Mouse (Mus musculus): ENCODE results near the gene Ltbp3. TPM values are rescaled to one million over a fixed set of nuclear protein-coding genes. Genes with fewer than 3 reads are reported as not detected.
"Not testable (repeated sequence)": the region's sequence is repeated elsewhere in the genome, so short reads cannot be mapped to it uniquely, and the experiment has no call there.

Ltbp3 gene
- total RNA-seq, 1 experiment from 2014 or later, result 1.2 TPM

- no peak for ATAC-seq (replicated peaks; ENCODE audit: insufficient number of reproducible peaks, low FRiP score, low TSS enrichment, poor library complexity, severe bottlenecking)
Observed at GRCm38 (mm10) chr19:5784958-5785577, 44.4 kb downstream of the Ltbp3 start.

DNA sequence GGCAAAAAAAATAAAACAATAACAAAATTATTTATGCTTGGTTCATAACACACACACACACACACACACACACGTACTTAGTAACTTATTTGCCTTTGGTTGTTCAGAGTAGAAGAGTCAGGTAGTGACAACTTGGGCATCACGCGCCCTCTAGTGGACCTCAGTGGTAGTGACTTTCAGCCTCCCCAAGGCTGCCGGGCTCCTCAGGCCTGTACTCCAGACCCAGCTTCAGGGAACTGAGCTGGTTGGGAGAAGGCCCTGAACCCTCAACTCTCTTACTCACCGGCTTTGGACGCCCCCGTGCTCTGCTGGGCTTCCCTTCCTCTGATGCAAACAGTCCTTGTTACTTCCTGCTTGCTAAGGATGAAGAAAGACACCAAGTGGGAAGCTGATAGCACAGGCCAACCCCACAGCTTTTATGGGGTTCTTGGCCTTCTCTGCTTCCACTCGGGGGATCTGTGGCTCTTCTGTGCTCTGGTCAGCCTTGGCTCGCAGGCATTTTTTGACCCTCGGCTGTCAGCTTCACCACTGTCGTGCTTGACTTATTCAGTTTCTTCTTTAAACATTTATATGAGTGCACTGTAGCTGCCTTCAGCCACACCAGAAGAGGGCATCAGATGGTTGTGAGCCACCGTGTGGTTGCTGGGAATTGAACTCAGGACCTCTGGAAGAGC is 45.9 kb downstream of the Ltbp3 start:
- peak; percentile 79 for ATAC-seq (replicated peaks; ENCODE audit: insufficient number of reproducible peaks, low FRiP score, low TSS enrichment, poor library complexity, severe bottlenecking)

GRCm38 (mm10) chr19:5787128-5787635 is 46.5 kb downstream of the Ltbp3 start:
- ATAC-seq (replicated peaks; ENCODE audit: insufficient number of reproducible peaks, low FRiP score, low TSS enrichment, poor library complexity, severe bottlenecking), result peak; percentile 77

- ATAC-seq (replicated peaks; ENCODE audit: insufficient number of reproducible peaks, low FRiP score, low TSS enrichment, poor library complexity, severe bottlenecking), result no peak
Observed at GRCm38 (mm10) chr19:5787920-5788319, 47.2 kb downstream of the Ltbp3 start.

GRCm38 (mm10) chr19:5788620-5789019 is 47.9 kb downstream of the Ltbp3 start:
- no peak for ATAC-seq (replicated peaks; ENCODE audit: insufficient number of reproducible peaks, low FRiP score, low TSS enrichment, poor library complexity, severe bottlenecking)

GRCm38 (mm10) chr19:5789066-5789465 is 48.4 kb downstream of the Ltbp3 start:
- no peak for ATAC-seq (replicated peaks; ENCODE audit: insufficient number of reproducible peaks, low FRiP score, low TSS enrichment, poor library complexity, severe bottlenecking)

GRCm38 (mm10) chr19:5791329-5791728 is 50.6 kb downstream of the Ltbp3 start:
- ATAC-seq (replicated peaks; ENCODE audit: insufficient number of reproducible peaks, low FRiP score, low TSS enrichment, poor library complexity, severe bottlenecking), result no peak

DNA sequence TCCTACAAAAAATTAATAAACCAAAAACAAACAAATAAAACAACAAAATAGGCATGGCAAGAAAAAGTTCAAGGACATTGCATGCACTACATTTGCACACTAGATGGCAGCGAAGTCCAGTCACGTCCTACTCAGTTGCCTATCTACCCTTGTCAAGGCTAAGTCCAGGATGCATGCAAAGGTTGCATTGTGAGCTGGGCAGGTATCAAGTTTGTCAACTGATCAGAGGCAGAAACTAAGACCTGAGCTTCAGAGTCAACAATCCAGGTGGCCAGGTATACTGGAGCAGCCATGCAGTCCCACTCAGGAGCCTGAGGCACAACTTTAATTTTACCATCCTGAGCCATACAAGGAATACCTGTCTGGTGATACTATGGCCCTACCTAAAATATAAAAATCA is 52.4 kb downstream of the Ltbp3 start:
- ATAC-seq (replicated peaks; ENCODE audit: insufficient number of reproducible peaks, low FRiP score, low TSS enrichment, poor library complexity, severe bottlenecking), result peak; percentile 78

GRCm38 (mm10) chr19:5793917-5794770 is 53.4 kb downstream of the Ltbp3 start:
- ATAC-seq (replicated peaks; ENCODE audit: insufficient number of reproducible peaks, low FRiP score, low TSS enrichment, poor library complexity, severe bottlenecking), result not testable (repeated sequence)

GRCm38 (mm10) chr19:5794771-5795576 is 54.3 kb downstream of the Ltbp3 start:
- no peak for ATAC-seq (replicated peaks; ENCODE audit: insufficient number of reproducible peaks, low FRiP score, low TSS enrichment, poor library complexity, severe bottlenecking)

- ATAC-seq (replicated peaks; ENCODE audit: insufficient number of reproducible peaks, low FRiP score, low TSS enrichment, poor library complexity, severe bottlenecking), result no peak
Observed at GRCm38 (mm10) chr19:5795668-5796572, 55.2 kb downstream of the Ltbp3 start.

DNA sequence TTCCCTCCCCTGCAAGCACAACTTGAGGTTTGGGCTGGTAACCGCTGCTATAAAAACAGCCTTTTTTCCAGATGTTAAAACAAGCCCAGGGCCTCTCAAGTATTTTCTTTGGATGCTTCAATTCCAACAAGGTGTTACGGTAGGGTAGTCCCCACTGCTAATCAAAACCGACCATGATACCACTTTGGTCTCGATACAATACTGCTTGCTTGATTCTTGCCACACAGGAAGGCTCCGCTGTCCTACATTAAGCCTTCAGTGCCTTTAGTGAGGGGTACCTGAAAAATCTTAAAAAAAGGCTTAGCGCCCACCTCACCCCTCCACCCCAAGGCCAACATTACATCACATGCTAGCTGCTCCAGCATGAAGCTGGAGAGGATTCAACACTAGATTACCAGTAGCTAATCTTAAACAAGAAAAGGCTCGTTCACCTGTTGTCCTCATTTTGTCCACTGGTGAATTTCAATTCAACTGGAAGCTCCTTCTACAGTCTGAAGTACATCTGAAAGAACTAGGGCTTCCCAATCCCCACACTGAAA is 55.9 kb downstream of the Ltbp3 start:
- no peak for ATAC-seq (replicated peaks; ENCODE audit: insufficient number of reproducible peaks, low FRiP score, low TSS enrichment, poor library complexity, severe bottlenecking)

- no peak for ATAC-seq (replicated peaks; ENCODE audit: insufficient number of reproducible peaks, low FRiP score, low TSS enrichment, poor library complexity, severe bottlenecking)
Observed at GRCm38 (mm10) chr19:5797381-5798111, 56.8 kb downstream of the Ltbp3 start.

DNA sequence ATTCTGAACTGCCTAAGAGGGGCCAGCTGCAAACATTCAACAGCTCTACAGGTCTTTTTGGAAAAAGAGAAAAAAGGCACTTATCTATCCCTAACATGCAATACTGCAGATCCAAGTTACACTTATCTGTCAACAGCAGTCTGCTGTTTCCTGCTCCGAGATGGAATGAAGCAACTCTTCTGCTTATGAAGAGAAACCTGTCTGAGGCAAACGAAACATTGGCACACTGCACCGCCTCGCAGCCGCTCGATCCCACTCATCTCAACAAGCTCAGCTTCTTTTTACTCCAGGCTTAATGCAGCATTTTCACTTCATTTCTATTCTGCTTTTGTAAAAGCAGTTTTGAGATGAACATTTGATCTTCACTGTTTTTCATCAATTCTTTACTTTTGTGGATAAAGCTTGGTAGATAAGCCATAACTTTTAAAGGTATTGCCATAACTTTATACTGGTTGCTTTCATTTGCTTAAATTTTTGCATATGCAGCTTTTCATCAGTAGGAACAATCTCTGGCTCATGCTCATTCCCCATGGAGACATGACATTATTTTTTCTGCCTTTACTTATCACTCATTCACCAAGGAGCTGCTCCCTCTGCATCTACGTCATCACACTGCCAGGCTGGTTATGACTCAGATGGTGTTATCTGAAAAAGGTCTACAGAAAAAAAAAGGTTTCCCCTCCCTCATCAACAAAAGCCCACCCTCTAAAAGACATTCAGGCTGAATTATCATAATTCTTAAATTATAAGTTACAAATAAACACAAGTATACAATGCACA is 58.2 kb downstream of the Ltbp3 start:
- ATAC-seq (replicated peaks; ENCODE audit: insufficient number of reproducible peaks, low FRiP score, low TSS enrichment, poor library complexity, severe bottlenecking), result no peak

GRCm38 (mm10) chr19:5799566-5800349 is 59.1 kb downstream of the Ltbp3 start:
- no peak for ATAC-seq (replicated peaks; ENCODE audit: insufficient number of reproducible peaks, low FRiP score, low TSS enrichment, poor library complexity, severe bottlenecking)

DNA sequence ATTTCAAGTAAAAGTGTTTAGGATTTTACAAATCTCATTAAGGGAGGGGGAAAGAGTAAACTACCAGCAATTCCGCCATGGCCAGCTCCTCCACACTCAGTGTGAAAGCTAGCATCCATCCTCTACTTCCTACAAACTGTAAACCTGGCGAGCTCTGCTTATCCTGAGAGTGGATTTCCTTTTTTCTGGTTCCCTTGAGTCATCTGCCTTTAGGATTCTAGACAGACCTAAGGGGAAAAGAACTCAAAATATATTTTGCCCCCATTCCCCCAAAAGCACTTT is 59.6 kb downstream of the Ltbp3 start:
- ATAC-seq (replicated peaks; ENCODE audit: insufficient number of reproducible peaks, low FRiP score, low TSS enrichment, poor library complexity, severe bottlenecking), result no peak

Measured in monocyte, adult 5-6 weeks (primary cell).